Mouse (Mus musculus): ENCODE data around the gene Gm20388.

Gm20388 gene

GRCm38 (mm10) chr8:121951656-121952009 is 2041.0 kb downstream of the Gm20388 start:
- DNase-seq (ENCODE audit: low spot score in 2 of 2) = no peak

- no peak for DNase-seq (ENCODE audit: low spot score in 2 of 2)
These were observed 2041.5 kb downstream of the Gm20388 start for GRCm38 (mm10) chr8:121952122-121952521.

- no peak for DNase-seq (ENCODE audit: low spot score in 2 of 2)
These were observed 2042.2 kb downstream of the Gm20388 start for GRCm38 (mm10) chr8:121952800-121953199.

- no peak for DNase-seq (ENCODE audit: low spot score in 2 of 2)
These were observed 2043.3 kb downstream of the Gm20388 start for GRCm38 (mm10) chr8:121953821-121954545.

- no peak for DNase-seq (ENCODE audit: low spot score in 2 of 2)
These were observed 2044.4 kb downstream of the Gm20388 start for GRCm38 (mm10) chr8:121954981-121955555.

- no peak for DNase-seq (ENCODE audit: low spot score in 2 of 2)
These were observed 2045.3 kb downstream of the Gm20388 start for GRCm38 (mm10) chr8:121955825-121956500.

- DNase-seq (ENCODE audit: low spot score in 2 of 2) = no peak
These were observed 2047.8 kb downstream of the Gm20388 start for GRCm38 (mm10) chr8:121958395-121958794.

- no peak for DNase-seq (ENCODE audit: low spot score in 2 of 2)
These were observed 2052.3 kb downstream of the Gm20388 start for GRCm38 (mm10) chr8:121962892-121963291.

- DNase-seq (ENCODE audit: low spot score in 2 of 2) = no peak
These were observed 2054.3 kb downstream of the Gm20388 start for GRCm38 (mm10) chr8:121964716-121965512.

GRCm38 (mm10) chr8:121966110-121966509 is 2055.5 kb downstream of the Gm20388 start:
- no peak for DNase-seq (ENCODE audit: low spot score in 2 of 2)

- no peak for DNase-seq (ENCODE audit: low spot score in 2 of 2)
These were observed 2056.2 kb downstream of the Gm20388 start for GRCm38 (mm10) chr8:121966714-121967448.

GRCm38 (mm10) chr8:121967977-121968376 is 2057.3 kb downstream of the Gm20388 start:
- DNase-seq (ENCODE audit: low spot score in 2 of 2) = peak in 1 of 2 experiments; percentile 21

GRCm38 (mm10) chr8:121968542-121968941 is 2057.9 kb downstream of the Gm20388 start:
- DNase-seq (ENCODE audit: low spot score in 2 of 2) = no peak

- DNase-seq (ENCODE audit: low spot score in 2 of 2) = no peak
These were observed 2059.6 kb downstream of the Gm20388 start for GRCm38 (mm10) chr8:121970225-121970624.

GRCm38 (mm10) chr8:121971488-121972058 is 2060.9 kb downstream of the Gm20388 start:
- DNase-seq (ENCODE audit: low spot score in 2 of 2) = no peak

GRCm38 (mm10) chr8:121973906-121974305 is 2063.3 kb downstream of the Gm20388 start:
- DNase-seq (ENCODE audit: low spot score in 2 of 2) = no peak

GRCm38 (mm10) chr8:121977819-121978590 is 2067.4 kb downstream of the Gm20388 start:
- DNase-seq (ENCODE audit: low spot score in 2 of 2) = no peak

GRCm38 (mm10) chr8:121978670-121979069 is 2068.0 kb downstream of the Gm20388 start:
- no peak for DNase-seq (ENCODE audit: low spot score in 2 of 2)

- no peak for DNase-seq (ENCODE audit: low spot score in 2 of 2)
These were observed 2070.3 kb downstream of the Gm20388 start for GRCm38 (mm10) chr8:121980792-121981519.

GRCm38 (mm10) chr8:121981520-121981895 is 2070.9 kb downstream of the Gm20388 start:
- DNase-seq (ENCODE audit: low spot score in 2 of 2) = no peak

Data from urinary bladder, adult 18-20 months (tissue).